Mouse (Mus musculus) bone marrow macrophage, adult 2 months (primary cell): Measurements from ENCODE around the gene Slc38a1. TPM values are rescaled to one million over a fixed set of nuclear protein-coding genes. Genes with fewer than 3 reads are reported as not detected.
A peak's percentile ranks its signal among the peaks of the same experiment; 100 is the strongest.

Source experiments
- H3K27ac ChIP-seq: 2 replicates; pipeline ENCODE4 v1.5.1; 2012; ENCODE audit warnings: low read depth, low read length; ENCODE audit not compliant: insufficient read depth
- H3K4me1 ChIP-seq: 2 replicates; pipeline ENCODE4 v1.6.1; 2012; ENCODE audit warnings: low read length; ENCODE audit not compliant: control insufficient read depth, insufficient read depth
- H3K4me3 ChIP-seq: 2 replicates; pipeline ENCODE4 v1.5.1; 2012; ENCODE audit warnings: mild to moderate bottlenecking, low read length, moderate library complexity; ENCODE audit not compliant: insufficient read depth
- CTCF ChIP-seq: IDR thresholded peaks from 2 replicates; pipeline ENCODE4 v1.5.1; 2012; ENCODE audit warnings: low read depth, mild to moderate bottlenecking, low read length, moderate library complexity
- POLR2A ChIP-seq: IDR thresholded peaks from 2 replicates; pipeline ENCODE4 v1.6.1; 2012; ENCODE audit warnings: mild to moderate bottlenecking, low read depth, low read length, borderline replicate concordance
- polyA plus RNA-seq: library from polyadenylated mRNA; stranded (reverse); fragments of >200 nt; gene quantifications from 2 replicates; pipeline ENCODE4 v1.2.4, GENCODE M21; 2012; ENCODE audit not compliant: missing spikeins, insufficient read depth, insufficient read length

The Slc38a1 gene
- polyA plus RNA-seq, 1 experiment = 31.5 TPM

DNA sequence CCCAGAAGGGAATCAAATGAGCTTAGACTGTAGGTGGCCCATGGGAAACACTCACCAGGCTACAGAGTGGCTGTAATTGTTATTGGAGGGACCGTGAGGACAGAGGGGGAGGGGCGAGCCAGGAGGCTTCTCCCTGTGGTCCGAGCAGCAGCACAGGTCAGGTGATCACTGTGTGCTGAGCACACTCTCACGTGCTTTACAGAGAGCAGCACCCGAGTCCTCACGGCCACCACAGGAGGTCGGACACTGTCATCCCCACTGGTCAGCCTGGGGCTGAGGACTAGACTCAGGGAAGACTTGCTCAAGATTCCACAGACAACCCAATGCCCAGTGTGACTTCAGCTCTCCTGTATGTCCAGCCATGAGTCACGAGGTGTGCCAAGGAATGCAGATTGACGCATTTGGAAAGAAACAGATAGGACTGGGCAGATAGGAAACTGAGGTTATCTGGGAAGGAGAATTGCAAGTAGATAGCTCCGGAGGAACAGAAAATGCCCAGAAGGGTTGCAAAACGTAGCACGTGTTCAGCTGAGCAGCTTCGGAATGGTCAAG lies 18.0 kb upstream of the Slc38a1 start:
- H3K4me1 ChIP-seq = peaks cover 11% of the 10 kb centered on the region
- no peak overlapping the region for H3K27ac ChIP-seq
- TF ChIP-seq CTCF (no peak), POLR2A (no peak)
- H3K4me3 ChIP-seq = no peak overlapping the region

DNA sequence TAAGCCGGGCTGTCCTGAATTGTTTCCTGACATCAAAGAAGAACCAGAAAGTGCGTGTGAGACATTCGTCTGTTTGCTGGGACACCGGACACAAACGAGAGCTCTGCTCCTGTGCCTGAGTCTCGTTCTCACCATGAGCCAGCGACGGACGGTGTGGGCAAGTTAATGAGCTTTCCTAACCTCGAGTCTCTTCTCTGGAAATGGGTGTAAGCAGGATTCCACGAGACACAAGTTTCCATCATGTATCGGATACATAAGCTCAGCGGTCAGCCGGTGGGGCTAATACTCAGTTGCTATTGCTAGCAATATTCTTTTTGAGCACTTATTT lies 15.5 kb upstream of the Slc38a1 start:
- TF ChIP-seq CTCF (no peak), POLR2A (no peak)
- no peak overlapping the region for H3K4me3 ChIP-seq
- H3K27ac ChIP-seq = no peak overlapping the region
- peaks cover 25% of the 10 kb centered on the region for H3K4me1 ChIP-seq

DNA sequence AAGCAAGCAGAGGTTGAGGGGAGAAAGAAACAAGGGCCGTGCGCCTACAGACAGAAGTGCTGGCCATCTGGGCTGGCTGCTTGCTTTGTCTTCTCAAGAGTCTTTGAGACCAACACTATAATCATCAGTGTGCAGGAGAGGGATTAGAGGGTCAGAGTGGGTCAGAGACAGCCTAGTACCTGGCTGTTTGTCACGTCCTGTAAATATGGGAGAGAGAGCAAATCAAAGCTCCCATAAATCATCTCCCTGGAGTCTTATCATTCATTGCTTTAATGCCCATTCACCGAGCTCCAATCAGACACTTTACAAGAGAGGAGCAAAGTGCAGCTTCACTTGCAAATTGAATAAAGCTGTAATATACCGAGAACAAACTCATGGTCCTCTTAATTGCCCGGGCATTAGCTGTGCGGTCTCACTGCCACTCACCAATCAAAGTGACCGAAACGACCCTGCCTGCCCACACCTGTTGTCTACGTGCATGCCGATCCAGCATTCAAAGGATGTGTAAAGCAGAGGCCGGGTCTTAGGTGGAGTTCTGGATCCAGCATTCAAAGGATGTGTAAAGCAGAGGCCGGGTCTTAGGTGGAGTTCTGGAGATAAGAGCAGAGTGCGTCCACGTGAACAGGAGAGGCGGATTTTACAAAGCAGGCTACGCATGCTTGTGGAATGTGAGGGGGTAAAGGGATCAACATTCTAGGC lies 15.0 kb upstream of the Slc38a1 start:
- H3K4me1 ChIP-seq = peaks cover 30% of the 10 kb centered on the region
- H3K27ac ChIP-seq = no peak overlapping the region
- no peak for TF ChIP-seq POLR2A
- no peak for TF ChIP-seq CTCF
- H3K4me3 ChIP-seq = no peak overlapping the region

DNA sequence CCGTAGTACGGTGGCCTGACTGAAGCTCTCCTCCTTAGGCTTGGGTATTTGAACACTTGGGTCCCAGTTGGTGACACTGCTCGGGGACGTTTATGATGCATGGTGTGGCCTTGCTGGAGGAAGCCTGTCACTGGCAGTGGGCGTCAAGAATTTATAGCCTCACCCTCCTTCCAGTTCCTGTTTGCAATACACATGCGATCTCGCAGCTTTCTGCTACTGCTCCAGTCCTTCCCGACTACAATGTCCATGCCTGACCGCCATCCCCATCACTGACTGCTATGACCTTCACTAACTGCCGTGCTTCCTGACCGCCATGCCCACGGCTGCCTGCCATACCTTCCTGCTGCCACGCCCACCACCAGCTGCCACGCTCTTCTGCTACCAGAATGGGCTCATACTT lies 12.8 kb upstream of the Slc38a1 start:
- no peak overlapping the region for H3K27ac ChIP-seq
- TF ChIP-seq CTCF (no peak), POLR2A (no peak)
- no peak overlapping the region for H3K4me3 ChIP-seq
- H3K4me1 ChIP-seq = peaks cover 30% of the 10 kb centered on the region

DNA sequence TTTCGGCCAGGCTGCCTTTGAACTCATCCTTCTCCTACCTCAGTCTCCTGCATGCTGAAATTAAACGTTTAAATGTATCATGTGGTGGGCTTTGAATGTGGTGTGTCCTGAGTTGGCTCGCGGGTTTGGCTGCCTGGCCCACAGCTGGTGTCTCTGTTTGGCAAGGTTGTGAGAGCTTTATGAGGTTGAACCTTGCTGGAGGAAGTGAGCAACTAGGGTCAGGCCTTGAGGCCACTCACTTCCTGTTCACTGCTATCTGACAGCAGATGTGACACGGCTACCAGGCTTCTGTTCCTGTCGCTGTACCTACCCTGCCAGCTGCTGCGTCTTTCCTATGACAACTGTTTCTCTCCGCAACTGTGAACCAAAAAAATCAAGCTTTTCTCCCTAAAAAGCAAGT lies 12.0 kb upstream of the Slc38a1 start:
- H3K27ac ChIP-seq = peak overlapping the region; percentile 68
- no peak for TF ChIP-seq CTCF
- no peak for TF ChIP-seq POLR2A
- H3K4me3 ChIP-seq = no peak overlapping the region
- peaks cover 30% of the 10 kb centered on the region for H3K4me1 ChIP-seq

DNA sequence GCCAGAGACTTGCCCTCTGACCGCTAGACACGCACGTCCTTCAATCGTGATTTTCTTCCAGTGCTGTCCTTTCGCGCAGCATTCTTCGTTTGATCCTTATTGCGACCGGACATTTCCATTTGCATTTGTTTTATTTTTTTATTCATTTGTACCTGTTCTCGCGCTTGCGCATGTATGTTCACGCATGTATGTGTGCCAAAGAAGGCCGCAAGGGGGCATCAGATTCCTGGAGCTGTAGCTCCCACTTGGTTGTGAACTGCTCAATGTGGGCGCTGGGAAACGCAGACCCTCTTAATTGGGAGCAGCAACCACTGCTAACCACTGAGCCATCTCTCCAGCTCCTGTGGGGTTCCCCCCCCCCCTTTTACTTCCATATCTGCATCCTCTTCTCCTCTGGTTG lies 10.3 kb upstream of the Slc38a1 start:
- TF ChIP-seq CTCF (no peak), POLR2A (no peak)
- H3K4me1 ChIP-seq = peaks cover 19% of the 10 kb centered on the region
- H3K4me3 ChIP-seq = no peak overlapping the region
- no peak overlapping the region for H3K27ac ChIP-seq

DNA sequence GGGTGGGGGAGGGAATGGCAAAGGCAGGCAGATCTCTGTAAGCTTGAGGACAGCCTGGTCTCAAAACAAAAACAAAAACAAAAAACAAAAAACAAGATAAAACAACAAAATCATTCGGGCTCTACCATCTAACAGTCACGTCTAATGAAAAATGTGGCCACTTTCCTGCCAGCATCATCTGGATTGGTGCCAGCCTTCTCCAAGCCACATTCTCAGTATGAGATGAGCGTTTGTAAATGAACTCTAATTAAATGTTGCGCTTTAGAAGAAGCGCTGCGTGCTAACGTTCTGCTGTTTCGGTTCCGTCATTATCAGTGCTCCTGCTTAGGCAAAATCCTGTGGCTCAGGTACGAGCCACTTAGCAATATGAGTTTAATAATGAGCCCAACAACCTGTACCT lies 9.8 kb upstream of the Slc38a1 start:
- H3K27ac ChIP-seq = no peak overlapping the region
- TF ChIP-seq POLR2A (no peak), CTCF (no peak)
- H3K4me3 ChIP-seq = no peak overlapping the region
- H3K4me1 ChIP-seq = peaks cover 19% of the 10 kb centered on the region

DNA sequence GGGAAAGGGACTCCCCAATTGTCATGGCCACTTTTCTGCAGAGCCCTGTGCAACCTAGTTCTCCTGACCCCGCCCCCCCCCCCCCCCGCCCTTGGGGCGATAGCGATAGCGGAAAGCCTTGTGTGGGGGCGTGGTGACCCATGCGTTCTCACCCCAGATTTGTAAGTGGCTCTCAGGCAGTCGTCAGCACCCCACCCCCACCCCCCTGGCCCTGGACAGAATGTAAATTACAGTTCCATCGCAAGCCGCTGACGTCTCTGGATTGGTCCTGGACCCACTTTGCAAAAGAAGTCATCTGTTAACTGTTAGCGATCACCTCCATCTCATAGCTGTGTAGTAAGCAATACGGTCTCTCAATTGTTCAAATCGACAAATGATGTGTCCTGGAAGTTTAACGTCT lies 4.7 kb upstream of the Slc38a1 start:
- H3K27ac ChIP-seq = no peak overlapping the region
- peaks cover 3% of the 10 kb centered on the region for H3K4me1 ChIP-seq
- no peak for TF ChIP-seq CTCF
- no peak for TF ChIP-seq POLR2A
- no peak overlapping the region for H3K4me3 ChIP-seq

DNA sequence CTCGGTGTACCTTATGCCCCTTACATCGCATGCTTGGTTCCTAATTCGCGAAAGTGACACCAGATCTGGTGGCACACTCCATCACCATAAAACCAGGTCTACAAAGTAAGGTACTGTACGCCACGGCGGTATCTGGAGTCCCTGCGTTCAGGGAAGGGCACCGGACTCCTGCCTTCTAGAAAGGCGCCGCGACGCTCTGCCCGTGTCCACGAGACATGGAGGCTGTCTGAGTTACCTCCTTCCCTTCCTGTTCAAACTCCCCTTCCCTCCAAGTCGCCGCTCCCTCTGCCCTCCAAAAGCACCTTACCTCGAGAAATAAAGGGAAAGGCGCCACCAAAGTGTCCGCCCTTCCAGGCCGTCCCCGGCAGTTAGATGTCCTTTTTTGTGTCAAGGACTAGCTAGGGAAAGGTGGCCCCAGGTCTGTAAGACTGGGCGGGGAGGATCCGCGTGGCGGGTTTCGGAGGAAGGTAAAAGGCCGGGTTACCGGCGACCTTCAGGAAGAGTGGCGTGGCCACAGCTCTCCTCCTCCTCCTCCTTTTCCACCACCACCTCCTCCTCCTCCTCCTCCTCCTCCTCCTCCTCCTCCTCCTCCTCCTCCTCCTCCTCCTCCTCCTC lies 785 bp downstream of the Slc38a1 start:
- H3K4me1 ChIP-seq = peaks cover 23% of the 10 kb centered on the region
- H3K4me3 ChIP-seq = peak overlapping the region; percentile 87
- TF ChIP-seq CTCF (no peak), POLR2A (no peak)
- peak overlapping the region; percentile 84 for H3K27ac ChIP-seq

DNA sequence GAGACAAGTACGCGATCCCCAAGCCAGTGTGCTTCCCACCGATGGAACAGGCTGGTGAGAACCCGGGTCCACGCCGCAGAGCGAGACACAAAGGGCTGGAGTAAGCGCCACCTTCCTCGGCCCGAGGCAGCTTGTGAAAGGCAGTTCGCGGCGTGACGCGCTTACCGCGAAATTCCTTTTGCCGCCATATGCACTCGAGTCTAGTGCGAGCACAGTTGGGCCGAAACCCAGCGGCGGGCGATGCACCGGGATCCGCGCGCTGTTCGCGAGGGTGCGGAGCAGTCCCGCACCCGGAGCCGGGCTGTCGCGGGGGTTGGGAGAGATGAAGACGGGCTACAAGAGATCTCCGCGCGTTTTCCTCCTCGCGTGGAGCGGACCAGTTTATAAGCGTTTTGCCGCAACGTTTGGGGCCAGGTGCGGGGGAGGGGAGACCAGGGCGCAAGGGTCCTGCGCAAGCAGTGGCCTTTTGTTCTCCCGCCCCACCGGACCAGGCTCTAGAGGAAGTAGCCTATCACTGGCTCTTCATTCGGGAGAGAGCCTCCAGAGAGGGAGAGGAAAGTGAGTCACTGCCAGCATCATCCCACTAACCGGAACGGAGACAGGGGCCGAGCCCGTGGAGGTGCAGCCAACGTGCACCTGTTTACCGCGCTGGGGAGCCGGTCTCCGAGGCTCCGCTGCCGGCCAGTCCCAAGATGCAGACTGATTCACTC lies 1.4 kb downstream of the Slc38a1 start:
- no peak for TF ChIP-seq POLR2A
- TF ChIP-seq CTCF = no peak
- peaks cover 23% of the 10 kb centered on the region for H3K4me1 ChIP-seq
- peak overlapping the region; percentile 84 for H3K27ac ChIP-seq
- H3K4me3 ChIP-seq = peak overlapping the region; percentile 87
